In the genomic region with DNA sequence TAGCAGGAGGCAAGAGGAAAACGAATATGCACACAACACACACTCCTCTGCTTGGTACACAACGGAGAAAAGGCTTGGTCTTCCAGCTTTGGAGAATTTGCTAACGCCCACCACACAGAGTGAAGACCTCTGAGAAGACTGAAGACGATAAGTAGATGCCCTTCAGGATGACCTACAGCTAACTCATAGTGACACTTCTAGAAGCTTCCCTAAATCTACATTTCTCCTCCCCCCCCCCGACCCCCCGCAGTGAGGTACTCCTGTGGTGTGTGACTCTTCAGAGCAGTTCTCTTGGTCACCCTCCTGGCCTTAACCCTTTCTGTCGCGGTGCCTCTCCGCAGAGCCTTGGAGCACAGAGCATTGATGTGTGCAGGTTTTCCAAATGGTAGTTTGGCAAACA, we compare ENCODE assay signal across 7 mouse cellular contexts. TPM values are rescaled to one million over a fixed set of nuclear protein-coding genes. Genes with fewer than 3 reads are reported as not detected.
A peak's percentile ranks its signal among the peaks of the same experiment; 100 is the strongest.
DNase-seq lines count a peak whose midpoint lies in the region; ATAC-seq and TF ChIP-seq lines count a peak whose summit lies in the region.

No protein-coding gene starts in this region.

- H3K27ac ChIP-seq in lung, embryonic 15.5 days, result no peak overlapping the region
- no peak overlapping the region for H3K27ac ChIP-seq in forebrain, embryonic 14.5 days (ENCODE audit: low read depth, low read length)
- H3K27ac ChIP-seq in limb, embryonic 14.5 days (replicated peaks; ENCODE audit: low read depth, low read length), result no peak overlapping the region
- no peak overlapping the region for H3K27ac ChIP-seq in stomach, embryonic 15.5 days

- peaks cover 16% of the 10 kb centered on the region for H3K4me1 ChIP-seq in lung, embryonic 15.5 days
- H3K4me1 ChIP-seq in forebrain, embryonic 14.5 days (ENCODE audit: control insufficient read depth, insufficient read depth, low read length), result peaks cover 6% of the 10 kb centered on the region
- H3K4me1 ChIP-seq in limb, embryonic 14.5 days (ENCODE audit: control insufficient read depth, insufficient read depth, low read length), result peaks cover 15% of the 10 kb centered on the region
- H3K4me1 ChIP-seq in stomach, embryonic 15.5 days, result peaks cover 7% of the 10 kb centered on the region; the same call in 1 of the 2 replicates

- peak overlapping the region; percentile 97 for H3K4me2 ChIP-seq in lung, embryonic 15.5 days
- H3K4me2 ChIP-seq in forebrain, embryonic 14.5 days (ENCODE audit: low read length), result peak overlapping the region; percentile 100
- peak overlapping the region; percentile 92 for H3K4me2 ChIP-seq in limb, embryonic 14.5 days (replicated peaks; ENCODE audit: low read depth, low read length, severe bottlenecking)
- peak overlapping the region; percentile 95 for H3K4me2 ChIP-seq in stomach, embryonic 15.5 days

- 0 out of 2 replicates have a peak, but pooled peaks have one; percentile 13 for ATAC-seq in lung, embryonic 15.5 days (ENCODE audit: borderline replicate concordance, extremely low read depth, low FRiP score, low TSS enrichment)
- ATAC-seq in forebrain, embryonic 14.5 days, result no peak
- no peak for ATAC-seq in limb, embryonic 14.5 days (ENCODE audit: low FRiP score, low read depth)
- 0 out of 2 replicates have a peak, but pooled peaks have one; percentile 18 for ATAC-seq in stomach, embryonic 15.5 days (ENCODE audit: insufficient read depth, low FRiP score, low read depth)

- TF ChIP-seq POLR2A in limb, embryonic 14.5 days (IDR thresholded peaks at IDR 0.05; ENCODE audit: borderline replicate concordance, extremely low read depth, insufficient read depth, insufficient read length), result no peak

- no peak overlapping the region for H3K9ac ChIP-seq in lung, embryonic 15.5 days
- no peak overlapping the region; the same call in 1 of the 2 replicates for H3K9ac ChIP-seq in forebrain, embryonic 14.5 days (ENCODE audit: low read length)
- 0 out of 2 replicates have a peak overlapping the region, but pooled peaks have one; percentile 94 for H3K9ac ChIP-seq in limb, embryonic 14.5 days (ENCODE audit: low read depth, low read length, severe bottlenecking)
- H3K9ac ChIP-seq in stomach, embryonic 15.5 days, result no peak overlapping the region

- no peaks in the 10 kb centered on the region for H3K9me3 ChIP-seq in lung, embryonic 15.5 days
- no peaks in the 10 kb centered on the region for H3K9me3 ChIP-seq in forebrain, embryonic 14.5 days (replicated peaks; ENCODE audit: control insufficient read depth, low read length)
- H3K9me3 ChIP-seq in limb, embryonic 14.5 days (ENCODE audit: control insufficient read depth, low read length), result no peaks in the 10 kb centered on the region
- H3K9me3 ChIP-seq in stomach, embryonic 15.5 days, result no peaks in the 10 kb centered on the region

- WGBS in lung, embryonic 15.5 days, result 31% methylated on average over 9 of the region's 9 CpGs
- WGBS in forebrain, embryonic 14.5 days, result 38% methylated on average over 9 of the region's 9 CpGs
- 35% methylated on average over 9 of the region's 9 CpGs for whole genome bisulfite sequencing in limb, embryonic 14.5 days
- WGBS in stomach, embryonic 15.5 days, result 33% methylated on average over 9 of the region's 9 CpGs

- peak overlapping the region; percentile 71; the same call in 1 of the 2 replicates for H3K4me3 ChIP-seq in lung, embryonic 15.5 days
- no peak overlapping the region for H3K4me3 ChIP-seq in forebrain, embryonic 14.5 days (ENCODE audit: low read depth, low read length)
- peak overlapping the region; percentile 84 for H3K4me3 ChIP-seq in limb, embryonic 14.5 days (replicated peaks; ENCODE audit: low read length)
- peak overlapping the region; percentile 68 for H3K4me3 ChIP-seq in stomach, embryonic 15.5 days (replicated peaks)

- peaks cover 40% of the 10 kb centered on the region for H3K27me3 ChIP-seq in lung, embryonic 15.5 days
- peaks cover 17% of the 10 kb centered on the region for H3K27me3 ChIP-seq in forebrain, embryonic 14.5 days (replicated peaks; ENCODE audit: control insufficient read depth, insufficient read depth, low read length)
- H3K27me3 ChIP-seq in limb, embryonic 14.5 days (ENCODE audit: control insufficient read depth, insufficient read depth, low read length), result no peaks in the 10 kb centered on the region
- peaks cover 22% of the 10 kb centered on the region for H3K27me3 ChIP-seq in stomach, embryonic 15.5 days (replicated peaks)

- H3K36me3 ChIP-seq in lung, embryonic 15.5 days, result no peaks in the 10 kb centered on the region
- H3K36me3 ChIP-seq in forebrain, embryonic 14.5 days (ENCODE audit: control insufficient read depth, insufficient read depth, low read length), result no peaks in the 10 kb centered on the region
- H3K36me3 ChIP-seq in limb, embryonic 14.5 days (ENCODE audit: control insufficient read depth, insufficient read depth, low read length), result 0 out of 2 replicates have a peak, but pooled peaks cover 4% of the 10 kb centered on the region
- no peaks in the 10 kb centered on the region for H3K36me3 ChIP-seq in stomach, embryonic 15.5 days

- DNase-seq in lung, postnatal 36 days, result no peak
- DNase-seq in forebrain, embryonic 14.5 days (ENCODE audit: low spot score), result no peak
- no peak for DNase-seq in limb, embryonic 14.5 days (ENCODE audit: low spot score)
- DNase-seq in cerebellum, postnatal 4 days (ENCODE audit: low spot score in 2 of 2), result no peak
- no peak for DNase-seq in layer of hippocampus, adult 8-10 months (ENCODE audit: low spot score in 2 of 2)

RNA-seq across cellular contexts. Expression of a gene that starts 0.5 kb away (rescaled TPM):
- 2.2 and 2.3 TPM in 2 replicates for polyA plus RNA-seq in lung, embryonic 15.5 days (2015; fragmentation: Nextera tagmentation; extraction: Ambion mirVana)
- 0.36 and 0.52 TPM in 2 replicates for polyA plus RNA-seq in forebrain, embryonic 14.5 days (2014; fragmentation: Nextera tagmentation; extraction: Ambion mirVana)
- polyA plus RNA-seq in limb, embryonic 14.5 days (2012; rRNA removed), result 12.7 and 12.9 TPM in 2 replicates
- 10.5 and 10.8 TPM in 2 replicates for polyA plus RNA-seq in limb, embryonic 14.5 days (2014; fragmentation: Nextera tagmentation; extraction: Ambion mirVana)
- polyA plus RNA-seq in stomach, embryonic 15.5 days (2015; fragmentation: Nextera tagmentation; extraction: Ambion mirVana), result 2.0 and 2.1 TPM in 2 replicates
- total RNA-seq in layer of hippocampus, adult 8-10 months (2022), result 10 to 100 TPM in 2 of 4 experiments, 1 to 10 TPM in 2; 9.0 to 14.2 (median 10.9) TPM

RNA-seq across cellular contexts. Expression of a gene that starts 35.2 kb away (rescaled TPM):
- polyA plus RNA-seq in lung, embryonic 15.5 days (2015; fragmentation: Nextera tagmentation; extraction: Ambion mirVana), result 4.9 and 5.7 TPM in 2 replicates
- polyA plus RNA-seq in forebrain, embryonic 14.5 days (2014; fragmentation: Nextera tagmentation; extraction: Ambion mirVana), result 1.6 and 2.0 TPM in 2 replicates
- 1.8 and 3.4 TPM in 2 replicates for polyA plus RNA-seq in limb, embryonic 14.5 days (2012; rRNA removed)
- 1.8 and 2.6 TPM in 2 replicates for polyA plus RNA-seq in limb, embryonic 14.5 days (2014; fragmentation: Nextera tagmentation; extraction: Ambion mirVana)
- 2.0 and 3.5 TPM in 2 replicates for polyA plus RNA-seq in stomach, embryonic 15.5 days (2015; fragmentation: Nextera tagmentation; extraction: Ambion mirVana)
- 10 to 100 TPM in 3 of 4 experiments, 1 to 10 TPM in 1; 8.8 to 17.9 (median 14.4) TPM for total RNA-seq in layer of hippocampus, adult 8-10 months (2022)

RNA-seq across cellular contexts. Expression of a gene that starts 35.3 kb away (rescaled TPM):
- polyA plus RNA-seq in lung, embryonic 15.5 days (2015; fragmentation: Nextera tagmentation; extraction: Ambion mirVana), result 7.7 and 8.1 TPM in 2 replicates
- polyA plus RNA-seq in forebrain, embryonic 14.5 days (2014; fragmentation: Nextera tagmentation; extraction: Ambion mirVana), result 5.9 and 6.8 TPM in 2 replicates
- 7.5 and 7.8 TPM in 2 replicates for polyA plus RNA-seq in limb, embryonic 14.5 days (2012; rRNA removed)
- 7.4 and 10.6 TPM in 2 replicates for polyA plus RNA-seq in limb, embryonic 14.5 days (2014; fragmentation: Nextera tagmentation; extraction: Ambion mirVana)
- 6.3 and 6.6 TPM in 2 replicates for polyA plus RNA-seq in stomach, embryonic 15.5 days (2015; fragmentation: Nextera tagmentation; extraction: Ambion mirVana)
- 1 to 10 TPM; 5.2 to 6.5 (median 6.3) TPM for total RNA-seq in layer of hippocampus, adult 8-10 months (2022)

Comparison
In these comparisons a context has a peak if more than half of its experiments do, and no peak if none do; other contexts are left out.
1. ATAC-seq: peak in lung, embryonic 15.5 days (single experiment) and stomach, embryonic 15.5 days (single experiment); none in forebrain, embryonic 14.5 days (single experiment) and limb, embryonic 14.5 days (single experiment).
2. Peak in every context shown above with its lines, with median percentiles within 50 percentile points of each other: H3K4me2 ChIP-seq.